Mouse (Mus musculus) erythroblast, embryonic 14.5 days (primary cell): ENCODE results near the gene Dchs2.

Experiments
- GATA1 ChIP-seq: IDR thresholded peaks from 2 replicates; pipeline ENCODE4 v1.6.1; 2012; ENCODE audit warnings: low read length, inconsistent platforms, mixed read lengths
- TAL1 ChIP-seq: IDR thresholded peaks from 3 replicates; pipeline ENCODE4 v1.6.1; 2012; ENCODE audit warnings: low read length, inconsistent platforms, mixed read lengths

DNA sequence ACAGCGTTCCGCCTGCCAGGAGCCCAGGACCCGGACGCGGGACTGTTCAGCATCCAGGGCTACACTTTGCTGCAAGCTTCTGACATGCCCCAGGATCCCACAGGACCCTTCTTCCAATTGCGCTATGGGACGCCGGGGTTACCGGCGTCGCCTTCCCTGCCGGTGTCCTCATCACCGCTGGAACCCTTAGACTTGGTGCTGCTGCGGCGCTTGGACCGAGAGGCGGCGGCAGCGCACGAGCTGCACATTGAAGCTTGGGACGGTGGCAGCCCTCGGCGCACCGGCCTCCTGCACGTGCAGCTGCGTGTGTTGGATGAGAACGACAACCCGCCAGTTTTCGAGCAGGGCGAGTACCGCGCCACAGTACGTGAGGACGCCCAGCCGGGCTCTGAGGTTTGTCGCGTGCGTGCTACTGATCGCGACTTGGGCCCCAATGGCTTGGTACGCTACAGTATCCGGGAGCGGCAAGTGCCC is 738 bp downstream of the Dchs2 start:
- TF ChIP-seq TAL1 (no peak), GATA1 (no peak)
